Mouse (Mus musculus) liver, embryonic 14.5 days (tissue): Measurements from ENCODE around the gene Fam43b. TPM values are rescaled to one million over a fixed set of nuclear protein-coding genes. Genes with fewer than 3 reads are reported as not detected.

Experiments used
- ATAC-seq: fragments of 200-750 bp; cut with Nextera tagmentation; 2 replicates; pipeline ENCODE4 v1.8.0; 2017; ENCODE audit warnings: moderate number of reproducible peaks, mild to moderate bottlenecking, moderate library complexity; ENCODE audit not compliant: insufficient read depth
- DNase-seq, 3 experiments: peaks; one replicate each; pipeline ENCODE4 v3.0.0-alpha.2; 2012 to 2013; ENCODE audit warnings: low read depth in 3 of 3, low spot score in 3 of 3
- H3K27ac ChIP-seq: fragments of 300-500 bp; sonication (generic); 2 replicates; pipeline ENCODE4 v1.5.1; 2014; ENCODE audit warnings: moderate library complexity, mild to moderate bottlenecking, control low read depth, inconsistent platforms
- H3K27me3 ChIP-seq: fragments of 300-500 bp; sonication (generic); 2 replicates; pipeline ENCODE4 v1.6.1; 2014; ENCODE audit warnings: mild to moderate bottlenecking, low read length, moderate library complexity; ENCODE audit not compliant: control insufficient read depth, insufficient read depth
- H3K36me3 ChIP-seq: fragments of 300-500 bp; sonication (generic); replicated peaks from 2 replicates; pipeline ENCODE4 v1.6.1; 2014; ENCODE audit warnings: low read depth; ENCODE audit not compliant: control insufficient read depth, insufficient read depth
- H3K4me1 ChIP-seq, 2 experiments: fragments of 200-500 bp in 1 of 2; fragments of 300-500 bp in 1 of 2; sonication (generic) in 1 of 2; replicated peaks; 2 replicates each; pipeline ENCODE4 v1.6.1; 2012 to 2014; ENCODE audit warnings: antibody characterized with exemption in 1 of 2, inconsistent platforms in 1 of 2, low read length in 1 of 2; ENCODE audit not compliant: control insufficient read depth in 2 of 2, insufficient read depth in 2 of 2
- H3K4me2 ChIP-seq: fragments of 300-500 bp; sonication (generic); 2 replicates; pipeline ENCODE4 v1.6.1; 2014; ENCODE audit warnings: low read depth, mild to moderate bottlenecking, control low read depth, moderate library complexity
- H3K4me3 ChIP-seq, 2 experiments: fragments of 200-500 bp in 1 of 2; fragments of 300-500 bp in 1 of 2; sonication (generic) in 1 of 2; 2 replicates each; pipeline ENCODE4 v1.5.1; 2012 to 2014; ENCODE audit warnings: low read depth in 2 of 2, low read length in 2 of 2, mild to moderate bottlenecking in 2 of 2, control low read depth in 1 of 2, inconsistent platforms in 1 of 2, moderate library complexity in 1 of 2; ENCODE audit not compliant: insufficient read depth in 1 of 2
- H3K9ac ChIP-seq: fragments of 300-500 bp; sonication (generic); replicated peaks from 2 replicates; pipeline ENCODE4 v1.6.1; 2014; ENCODE audit warnings: mild to moderate bottlenecking, control low read depth, moderate library complexity
- H3K9me3 ChIP-seq: fragments of 300-500 bp; sonication (generic); 2 replicates; pipeline ENCODE4 v1.6.1; 2016; ENCODE audit warnings: low read length, mixed read lengths; ENCODE audit not compliant: control insufficient read depth
- CTCF ChIP-seq: IDR thresholded peaks from 2 replicates; pipeline ENCODE4 v1.5.1; 2016; ENCODE audit warnings: antibody characterized with exemption, low read depth, control low read depth
- EP300 ChIP-seq: IDR thresholded peaks from 2 replicates; pipeline ENCODE4 v1.6.1; 2016; ENCODE audit warnings: antibody characterized with exemption, low read depth
- WGBS: fragments of 180-500 bp; shearing (Covaris S2); extraction: QIAGEN DNeasy Blood & Tissue Kit; methylation state at CpG from one replicate; pipeline ENCODE4 v1.1.7; 2014; ENCODE audit not compliant: insufficient replicate concordance; 5-methylcytosine and 5-hydroxymethylcytosine counted together
- polyA plus RNA-seq, 2 experiments: library from polyadenylated mRNA; depleted of rRNA in 1 of 2; stranded (reverse) in 1 of 2; unstranded in 1 of 2; fragments of >200 nt; fragmentation: Nextera tagmentation in 1 of 2; extraction: Ambion mirVana in 1 of 2; gene quantifications; 2 replicates each; pipeline versions ENCODE4 v1.2.1 to v1.2.3; 2012 to 2014

The Fam43b gene
- polyA plus RNA-seq, 2 experiments = not detected

- 43% methylated on average over 11 of the region's 11 CpGs for WGBS
- no peak overlapping the region for H3K9ac ChIP-seq
- H3K36me3 ChIP-seq = no peaks in the 10 kb centered on the region
- no peak overlapping the region for H3K4me2 ChIP-seq
- H3K9me3 ChIP-seq = no peaks in the 10 kb centered on the region
- DNase-seq = no peak
- no peaks in the 10 kb centered on the region; the same call in 1 of the 2 replicates for H3K27me3 ChIP-seq
- no peak overlapping the region for H3K27ac ChIP-seq
- TF ChIP-seq EP300 (no peak), CTCF (no peak)
- ATAC-seq = no peak
- H3K4me3 ChIP-seq = no peak overlapping the region
- no peaks in the 10 kb centered on the region for H3K4me1 ChIP-seq
Observed at GRCm38 (mm10) chr4:138418340-138418957, 22.1 kb upstream of the Fam43b start.

- H3K27me3 ChIP-seq = no peaks in the 10 kb centered on the region; the same call in 1 of the 2 replicates
- 61% methylated on average over 4 of the region's 4 CpGs for WGBS
- ATAC-seq = no peak
- no peak for DNase-seq
- H3K4me2 ChIP-seq = no peak overlapping the region
- H3K4me1 ChIP-seq = no peaks in the 10 kb centered on the region
- H3K36me3 ChIP-seq = no peaks in the 10 kb centered on the region
- H3K4me3 ChIP-seq = no peak overlapping the region
- no peak overlapping the region for H3K27ac ChIP-seq
- no peak for TF ChIP-seq EP300
- TF ChIP-seq CTCF = no peak
- no peaks in the 10 kb centered on the region for H3K9me3 ChIP-seq
- H3K9ac ChIP-seq = no peak overlapping the region
Observed at GRCm38 (mm10) chr4:138417882-138418281, 21.6 kb upstream of the Fam43b start.

DNA sequence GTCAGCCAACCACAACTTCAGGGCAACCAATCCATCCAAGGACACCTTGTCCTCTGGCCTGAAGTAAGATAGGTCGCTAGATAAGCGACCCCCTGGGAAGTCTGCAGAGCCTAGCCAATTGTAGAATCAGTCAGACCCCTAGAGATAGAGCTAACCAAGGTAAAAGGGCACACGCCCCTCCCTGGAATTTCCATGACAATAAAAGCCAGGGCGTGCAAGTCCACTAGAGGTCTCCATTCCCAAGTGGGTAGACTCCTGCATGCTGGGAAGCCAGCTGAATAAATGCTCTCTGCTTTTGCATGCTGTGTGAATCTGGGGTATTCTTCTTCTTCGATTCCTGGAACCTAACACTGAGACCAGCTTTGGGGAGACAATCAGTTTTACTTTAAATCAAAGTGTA lies 20.1 kb upstream of the Fam43b start:
- WGBS = 53% methylated on average over 5 of the region's 5 CpGs

GRCm38 (mm10) chr4:138415991-138416390 lies 19.7 kb upstream of the Fam43b start:
- Histone ChIP-seq H3K36me3 (no peaks in the 10 kb centered on the region), H3K4me1 (no peaks in the 10 kb centered on the region), H3K4me3 (no peak overlapping the region), H3K9me3 (no peaks in the 10 kb centered on the region), H3K4me2 (no peak overlapping the region), H3K27me3 (no peaks in the 10 kb centered on the region; the same call in 1 of the 2 replicates), H3K27ac (no peak overlapping the region), H3K9ac (no peak overlapping the region)
- no peak for ATAC-seq
- TF ChIP-seq EP300 = no peak
- TF ChIP-seq CTCF = no peak
- 47% methylated on average over 3 of the region's 3 CpGs for WGBS
- DNase-seq = no peak

More for the DNA sequence above, 20.1 kb upstream of the Fam43b start:
- DNase-seq (no peak), ATAC-seq (no peak)
- Histone ChIP-seq H3K36me3 (no peaks in the 10 kb centered on the region), H3K9me3 (no peaks in the 10 kb centered on the region), H3K4me3 (no peak overlapping the region), H3K27me3 (no peaks in the 10 kb centered on the region; the same call in 1 of the 2 replicates), H3K27ac (no peak overlapping the region), H3K4me1 (no peaks in the 10 kb centered on the region), H3K4me2 (no peak overlapping the region), H3K9ac (no peak overlapping the region)
- TF ChIP-seq CTCF (0 out of 2 replicates have a peak, but pooled peaks have one; percentile 8), EP300 (no peak)

DNA sequence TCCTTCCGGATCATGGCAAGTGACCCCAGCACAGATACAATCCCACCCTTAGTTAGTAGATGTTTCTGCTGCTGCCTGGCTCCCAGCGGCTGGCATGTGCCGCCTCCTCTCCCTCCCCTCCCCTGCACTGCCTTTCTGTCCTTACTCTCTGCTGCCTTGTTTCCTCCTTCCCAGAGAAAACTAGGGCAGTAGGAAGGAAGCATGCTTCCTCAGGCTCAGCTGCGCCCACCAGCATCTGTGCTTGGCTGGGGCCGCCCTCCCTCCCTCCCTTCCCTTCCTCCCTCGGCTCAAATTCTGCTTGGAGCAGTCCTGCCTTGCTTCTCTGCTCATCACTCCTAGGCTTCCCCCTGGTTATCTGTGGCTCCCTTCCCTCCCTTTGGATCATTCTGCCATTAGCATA lies 18.4 kb upstream of the Fam43b start:
- 12% methylated on average over 6 of the region's 6 CpGs for whole genome bisulfite sequencing
- Histone ChIP-seq H3K4me2 (no peak overlapping the region), H3K4me1 (no peaks in the 10 kb centered on the region), H3K9me3 (no peaks in the 10 kb centered on the region), H3K9ac (no peak overlapping the region), H3K36me3 (no peaks in the 10 kb centered on the region), H3K27ac (no peak overlapping the region), H3K4me3 (no peak overlapping the region), H3K27me3 (no peaks in the 10 kb centered on the region; the same call in 1 of the 2 replicates)
- ATAC-seq (no peak), DNase-seq (no peak)
- no peak for TF ChIP-seq EP300
- no peak for TF ChIP-seq CTCF
